Mouse (Mus musculus) lung, postnatal 0 days (tissue): Measurements from ENCODE around the gene Gprc5a.

Experiments used
- CTCF ChIP-seq: IDR thresholded peaks from 2 replicates; pipeline ENCODE4 v1.5.1; 2016; ENCODE audit warnings: antibody characterized with exemption, mild to moderate bottlenecking
- EP300 ChIP-seq: IDR thresholded peaks from 2 replicates; pipeline ENCODE4 v1.6.1; 2016; ENCODE audit warnings: antibody characterized with exemption, mild to moderate bottlenecking, control low read depth

DNA sequence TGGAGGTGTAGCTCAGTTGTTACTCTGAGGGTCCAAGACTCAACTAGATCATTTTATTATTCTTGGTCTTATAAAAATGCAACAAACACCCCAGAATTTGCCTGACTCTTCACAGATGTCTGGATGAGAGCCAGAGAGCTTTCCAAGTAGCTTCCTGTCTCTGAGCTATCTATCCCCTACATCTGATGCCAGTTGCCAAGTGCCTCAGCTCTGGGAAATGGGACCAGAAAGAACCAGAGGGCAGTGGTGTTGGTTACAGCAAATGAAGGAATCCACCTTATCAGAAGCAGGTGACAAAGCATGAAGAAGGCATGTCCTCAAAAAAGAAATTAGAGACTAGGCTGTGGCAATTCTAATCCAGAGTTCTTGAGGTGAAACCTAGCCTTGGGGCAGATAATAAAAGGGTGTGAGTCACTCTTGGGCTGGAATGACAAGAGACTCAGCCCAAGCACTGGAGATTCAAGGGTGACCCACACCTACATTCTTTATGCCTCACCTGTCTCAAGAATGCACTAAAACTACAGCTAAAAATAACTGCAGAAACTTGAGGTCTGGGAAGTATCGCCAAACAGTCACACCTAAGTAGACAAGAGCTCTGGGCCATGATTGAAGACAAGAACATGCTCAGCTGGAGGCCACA, 40.5 kb upstream of the Gprc5a start:
- no peak for TF ChIP-seq CTCF
- TF ChIP-seq EP300: peak; percentile 100
